Mouse (Mus musculus) liver, embryonic 11.5 days (tissue): ENCODE measurements around the gene Fry. TPM values are rescaled to one million over a fixed set of nuclear protein-coding genes. Genes with fewer than 3 reads are reported as not detected.

ENCODE experiments used
- ATAC-seq: fragments of 200-750 bp; cut with Nextera tagmentation; replicated peaks from 2 replicates; pipeline ENCODE4 v1.8.0; 2017; ENCODE audit warnings: moderate number of reproducible peaks, mild to moderate bottlenecking, moderate TSS enrichment, moderate library complexity; ENCODE audit not compliant: low FRiP score
- DNase-seq: peaks from one replicate; pipeline ENCODE4 v3.0.0-alpha.2; 2017; ENCODE audit warnings: low spot score
- H3K27ac ChIP-seq: fragments of 300-500 bp; sonication (generic); 2 replicates; pipeline ENCODE4 v1.5.1; 2014; ENCODE audit warnings: mild to moderate bottlenecking, low read depth, low read length, control low read depth
- H3K27me3 ChIP-seq: fragments of 300-500 bp; sonication (generic); replicated peaks from 2 replicates; pipeline ENCODE4 v1.6.1; 2014; ENCODE audit warnings: low read length, mixed read lengths; ENCODE audit not compliant: control insufficient read depth, insufficient read depth
- H3K36me3 ChIP-seq: fragments of 300-500 bp; sonication (generic); 2 replicates; pipeline ENCODE4 v1.6.1; 2014; ENCODE audit warnings: mild to moderate bottlenecking, low read length, moderate library complexity, mixed read lengths; ENCODE audit not compliant: control insufficient read depth, insufficient read depth
- H3K4me1 ChIP-seq: fragments of 300-500 bp; sonication (generic); replicated peaks from 2 replicates; pipeline ENCODE4 v1.6.1; 2014; ENCODE audit warnings: low read length, mixed read lengths; ENCODE audit not compliant: control insufficient read depth, insufficient read depth
- H3K4me2 ChIP-seq: fragments of 300-500 bp; sonication (generic); 2 replicates; pipeline ENCODE4 v1.6.1; 2014; ENCODE audit warnings: mild to moderate bottlenecking, control low read depth, moderate library complexity
- H3K4me3 ChIP-seq: fragments of 300-500 bp; sonication (generic); 2 replicates; pipeline ENCODE4 v1.5.1; 2014; ENCODE audit warnings: low read depth, low read length, control low read depth
- H3K9ac ChIP-seq: fragments of 300-500 bp; sonication (generic); 2 replicates; pipeline ENCODE4 v1.6.1; 2014; ENCODE audit warnings: low read depth, low read length, control low read depth
- H3K9me3 ChIP-seq: fragments of 300-500 bp; sonication (generic); 2 replicates; pipeline ENCODE4 v1.6.1; 2016; ENCODE audit warnings: low read length, inconsistent platforms, mixed read lengths; ENCODE audit not compliant: control insufficient read depth
- WGBS: fragments of 180-500 bp; shearing (Covaris S2); extraction: QIAGEN DNeasy Blood & Tissue Kit; methylation state at CpG from one replicate; pipeline ENCODE4 v1.1.7; 2014; 5-methylcytosine and 5-hydroxymethylcytosine counted together
- polyA plus RNA-seq: library from polyadenylated mRNA; unstranded; fragments of >200 nt; fragmentation: Nextera tagmentation; extraction: Ambion mirVana; gene quantifications from 2 replicates; pipeline ENCODE4 v1.2.1, GENCODE M21; 2014

Gene Fry
- polyA plus RNA-seq, 1 experiment from 2014 or later, result 5.5 TPM

DNA sequence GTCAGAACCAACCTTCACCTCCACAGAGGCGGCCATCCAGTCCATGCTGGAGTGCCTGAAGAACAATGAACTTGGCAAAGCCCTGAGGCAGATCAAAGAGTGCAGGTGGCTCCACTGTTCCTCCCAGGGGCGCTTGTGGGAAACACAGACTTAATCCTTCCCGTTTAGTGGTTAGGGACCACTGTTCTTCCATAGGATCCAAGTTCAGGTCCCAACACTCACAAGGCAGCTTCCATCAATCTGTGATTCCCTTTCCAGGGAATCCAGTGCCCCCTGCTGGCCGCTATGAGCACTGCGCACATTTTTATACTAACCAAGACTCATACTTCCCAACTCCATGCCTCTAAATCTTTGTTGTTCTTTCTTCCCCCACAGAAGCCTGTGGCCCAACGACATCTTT, 377.3 kb downstream of the Fry start:
- DNase-seq (no peak), ATAC-seq (no peak)
- Histone ChIP-seq H3K27me3 (no peaks in the 10 kb centered on the region), H3K4me3 (no peak overlapping the region), H3K4me1 (no peaks in the 10 kb centered on the region), H3K9me3 (no peaks in the 10 kb centered on the region), H3K27ac (no peak overlapping the region), H3K36me3 (no peaks in the 10 kb centered on the region), H3K4me2 (no peak overlapping the region), H3K9ac (no peak overlapping the region)
- 38% methylated on average over 6 of the region's 6 CpGs for WGBS

DNA sequence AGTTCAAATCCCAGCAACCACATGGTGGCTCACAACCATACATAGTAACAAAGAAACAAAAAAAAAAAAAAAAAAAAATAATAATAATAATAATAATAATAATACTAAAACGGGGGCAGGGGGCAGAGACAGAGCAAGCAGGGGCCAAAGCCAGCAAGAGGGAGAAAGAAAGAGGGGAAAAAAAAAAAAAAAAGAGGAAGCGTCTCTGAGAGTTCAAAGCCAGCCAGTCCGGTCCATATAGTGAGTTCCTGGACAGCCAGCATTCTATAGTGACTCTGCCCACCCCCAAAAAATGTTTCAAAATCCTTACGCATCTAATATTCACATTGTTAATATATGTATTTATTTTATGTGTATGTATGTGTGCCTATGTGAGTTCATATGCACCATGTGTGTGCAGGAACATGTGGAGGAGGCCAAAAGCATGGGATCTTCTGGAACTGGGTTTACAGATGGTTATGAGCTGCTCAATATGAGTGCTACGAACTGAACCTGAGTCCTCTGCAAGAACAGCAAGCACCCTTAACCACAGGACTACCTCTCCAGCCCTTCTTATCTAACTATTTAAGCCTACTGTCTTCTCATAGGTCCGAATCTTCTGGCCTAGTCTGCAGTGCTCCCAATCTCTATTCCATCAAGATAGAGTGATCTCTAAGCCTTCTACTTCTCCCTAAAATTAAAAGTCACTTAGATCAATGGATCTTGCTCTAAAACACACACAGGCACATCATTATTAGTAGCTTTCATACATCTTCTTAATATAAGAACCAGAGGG, 392.2 kb downstream of the Fry start:
- Histone ChIP-seq H3K27me3 (no peaks in the 10 kb centered on the region), H3K9ac (no peak overlapping the region), H3K9me3 (no peaks in the 10 kb centered on the region; the same call in 1 of the 2 replicates), H3K4me1 (no peaks in the 10 kb centered on the region), H3K27ac (no peak overlapping the region), H3K4me2 (no peak overlapping the region), H3K36me3 (no peaks in the 10 kb centered on the region), H3K4me3 (no peak overlapping the region)
- ATAC-seq (no peak), DNase-seq (no peak)
- 75% methylated on average over 6 of the region's 6 CpGs for WGBS

DNA sequence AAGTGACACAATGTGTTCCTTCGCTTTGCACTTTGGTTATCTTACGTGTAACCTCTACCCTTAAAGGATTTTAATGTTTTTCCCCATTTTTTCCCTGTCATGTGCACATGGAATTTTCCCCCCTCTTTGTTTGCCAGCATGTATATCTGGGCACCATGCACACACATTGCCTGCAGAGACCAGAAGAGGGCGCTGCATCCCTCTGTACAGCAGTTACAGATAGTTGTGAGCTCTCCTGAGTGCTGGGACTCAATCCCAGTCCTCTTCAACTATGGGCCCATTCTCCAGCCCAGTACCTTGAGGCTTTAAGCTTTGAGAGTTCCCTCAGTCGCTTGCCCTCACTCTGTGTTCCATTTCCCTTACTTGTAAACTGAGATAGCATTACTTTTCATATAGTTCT, 394.8 kb downstream of the Fry start:
- H3K9me3 ChIP-seq, result no peaks in the 10 kb centered on the region; the same call in 1 of the 2 replicates
- H3K27me3 ChIP-seq, result no peaks in the 10 kb centered on the region
- no peak overlapping the region for H3K4me2 ChIP-seq
- DNase-seq (no peak), ATAC-seq (no peak)
- H3K4me3 ChIP-seq, result no peak overlapping the region
- no peak overlapping the region for H3K9ac ChIP-seq
- H3K27ac ChIP-seq, result no peak overlapping the region
- WGBS, result 75% methylated on average over 4 of the region's 4 CpGs
- H3K36me3 ChIP-seq, result no peaks in the 10 kb centered on the region
- H3K4me1 ChIP-seq, result no peaks in the 10 kb centered on the region

DNA sequence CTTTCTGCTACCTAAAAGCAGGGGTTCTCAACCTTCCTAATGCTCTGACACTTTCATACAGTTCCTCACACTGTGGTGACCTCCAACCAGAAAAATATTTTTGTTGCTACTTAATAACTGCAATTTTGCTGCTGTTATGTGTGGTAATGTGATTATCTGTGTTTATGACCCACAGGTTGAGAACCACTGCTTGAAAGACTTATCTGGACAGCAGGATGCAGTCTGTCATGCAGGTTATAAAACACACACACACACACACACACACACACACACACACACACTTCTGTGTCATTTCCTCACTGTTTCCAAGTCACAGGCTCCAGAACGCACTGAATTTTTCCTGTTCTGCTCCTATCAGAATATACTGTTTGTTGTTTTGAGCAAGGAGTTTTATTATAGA, 395.6 kb downstream of the Fry start:
- Histone ChIP-seq H3K27me3 (no peaks in the 10 kb centered on the region), H3K9ac (no peak overlapping the region), H3K36me3 (no peaks in the 10 kb centered on the region), H3K27ac (no peak overlapping the region), H3K9me3 (no peaks in the 10 kb centered on the region; the same call in 1 of the 2 replicates), H3K4me3 (no peak overlapping the region), H3K4me1 (no peaks in the 10 kb centered on the region), H3K4me2 (no peak overlapping the region)
- DNase-seq, result no peak
- no peak for ATAC-seq
- 71% methylated on average over 1 of the region's 1 CpGs for WGBS

DNA sequence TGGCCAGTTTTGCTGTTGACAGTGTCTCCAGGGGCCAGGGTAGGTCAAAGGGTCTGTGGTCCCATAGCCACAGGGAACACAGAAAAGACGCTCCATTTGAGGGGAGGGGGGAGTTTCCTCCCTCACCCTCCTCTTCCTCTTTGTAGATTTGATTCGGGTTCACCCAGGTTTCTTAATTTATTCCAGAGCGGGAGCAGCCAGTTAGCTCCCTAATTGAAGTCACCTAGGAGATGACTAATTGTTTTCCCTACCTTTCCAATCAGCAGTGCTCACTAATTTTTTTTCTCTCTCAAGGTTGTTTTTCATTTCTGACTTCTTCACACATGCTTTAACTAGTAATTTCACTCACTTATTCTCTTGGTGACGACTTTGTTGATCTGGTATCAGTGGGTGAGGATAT, 399.6 kb downstream of the Fry start, which contains the start of gene Zar1l:
Zar1l (minus strand) TSS at position 101 of the 400 bp plus-strand sequence.
- 57% methylated on average over 4 of the region's 4 CpGs for WGBS
- Histone ChIP-seq H3K4me3 (no peak within 1 kb of the TSS), H3K4me2 (no peak within 1 kb of the TSS), H3K4me1 (no peaks in the 10 kb centered on the region), H3K27me3 (no peaks in the 10 kb centered on the region), H3K9ac (no peak within 1 kb of the TSS), H3K36me3 (no peaks in the 10 kb centered on the region), H3K9me3 (no peaks in the 10 kb centered on the region; the same call in 1 of the 2 replicates), H3K27ac (no peak within 1 kb of the TSS)
- DNase-seq, result no peak
- no peak for ATAC-seq

DNA sequence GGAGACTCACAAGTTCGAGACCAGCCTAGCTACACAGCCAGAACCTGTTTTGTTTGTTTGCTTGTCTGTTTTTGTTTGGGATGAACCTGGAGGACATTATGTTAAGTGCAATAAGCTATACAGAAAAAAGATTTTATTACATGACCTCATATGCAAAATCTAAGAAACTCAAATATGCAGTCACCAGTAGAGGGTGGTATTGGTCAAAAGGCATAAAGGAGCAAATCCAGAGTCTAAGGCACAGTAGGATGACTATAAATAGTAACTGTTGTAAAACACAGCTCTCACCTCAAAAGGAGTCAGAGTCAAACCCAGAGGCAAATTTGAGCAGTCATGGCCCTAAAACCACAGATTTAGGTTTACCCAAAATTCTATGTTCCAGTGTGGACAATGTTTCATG, 401.1 kb downstream of the Fry start:
- H3K9me3 ChIP-seq, result no peaks in the 10 kb centered on the region
- DNase-seq (no peak), ATAC-seq (no peak)
- WGBS, result 83% methylated on average over 1 of the region's 1 CpGs
- H3K4me3 ChIP-seq, result no peak overlapping the region
- H3K9ac ChIP-seq, result no peak overlapping the region
- H3K27me3 ChIP-seq, result no peaks in the 10 kb centered on the region
- H3K4me1 ChIP-seq, result peaks cover 5% of the 10 kb centered on the region
- H3K36me3 ChIP-seq, result no peaks in the 10 kb centered on the region
- H3K4me2 ChIP-seq, result no peak overlapping the region
- H3K27ac ChIP-seq, result no peak overlapping the region

DNA sequence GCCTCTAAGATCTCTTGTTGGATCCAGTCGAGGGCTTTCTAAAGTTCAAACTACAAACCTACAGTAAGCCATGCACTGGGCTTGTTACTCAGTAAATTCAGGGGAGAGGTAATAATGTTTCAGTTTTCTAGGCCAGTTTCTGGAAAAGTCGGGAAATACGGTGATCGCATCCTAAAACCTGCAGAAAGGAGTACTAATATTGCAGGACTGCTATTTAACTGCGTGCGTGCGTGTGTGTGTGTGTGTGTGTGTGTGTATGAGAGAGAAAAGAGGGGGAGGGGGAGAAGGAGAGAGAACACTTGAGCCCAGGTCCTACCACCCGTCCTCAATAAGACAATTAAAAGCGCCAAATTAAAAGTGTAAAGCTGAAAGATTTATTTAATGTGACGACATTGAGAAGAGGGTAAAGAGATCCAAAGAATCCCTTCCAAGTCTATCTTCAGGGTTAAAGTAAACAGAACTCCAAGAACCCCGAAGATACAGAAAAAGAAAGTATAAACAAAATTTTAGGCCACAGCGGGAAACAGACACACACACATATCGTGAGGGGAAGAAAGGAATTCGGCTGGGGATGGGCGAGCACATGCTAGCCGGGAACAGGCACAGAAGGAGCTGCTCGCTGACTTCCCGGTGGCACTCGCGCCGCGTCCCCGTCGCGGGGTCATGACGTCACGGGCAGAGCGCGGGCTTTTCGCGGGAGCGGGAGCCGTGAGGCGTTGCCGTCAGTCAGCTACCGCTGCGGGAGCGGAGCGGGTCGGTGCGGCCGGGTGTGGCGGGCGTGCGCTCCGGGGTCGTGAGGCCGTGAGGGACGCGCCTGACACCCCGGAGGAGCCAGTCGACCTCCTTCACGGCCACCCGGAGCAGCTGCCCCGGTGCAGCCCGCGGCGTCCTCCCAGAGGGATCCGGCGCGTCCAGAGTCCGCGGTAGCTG, 403.8 kb downstream of the Fry start, which contains the start of gene Brca2:
Brca2 (plus strand) TSS at position 694 of the 930 bp plus-strand sequence.
- peak within 1 kb of the TSS; percentile 81 for H3K4me2 ChIP-seq
- H3K9me3 ChIP-seq, result no peaks in the 10 kb centered on the region
- 5% methylated on average over 60 of the region's 63 CpGs for WGBS
- H3K4me3 ChIP-seq, result peak within 1 kb of the TSS; percentile 66
- peak within 1 kb of the TSS; percentile 84 for H3K9ac ChIP-seq
- H3K4me1 ChIP-seq, result peaks cover 5% of the 10 kb centered on the region
- H3K36me3 ChIP-seq, result no peaks in the 10 kb centered on the region
- ATAC-seq (peak; percentile 90), DNase-seq (peak; percentile 98)
- H3K27ac ChIP-seq, result peak within 1 kb of the TSS; percentile 73; the same call in 1 of the 2 replicates
- H3K27me3 ChIP-seq, result no peaks in the 10 kb centered on the region

DNA sequence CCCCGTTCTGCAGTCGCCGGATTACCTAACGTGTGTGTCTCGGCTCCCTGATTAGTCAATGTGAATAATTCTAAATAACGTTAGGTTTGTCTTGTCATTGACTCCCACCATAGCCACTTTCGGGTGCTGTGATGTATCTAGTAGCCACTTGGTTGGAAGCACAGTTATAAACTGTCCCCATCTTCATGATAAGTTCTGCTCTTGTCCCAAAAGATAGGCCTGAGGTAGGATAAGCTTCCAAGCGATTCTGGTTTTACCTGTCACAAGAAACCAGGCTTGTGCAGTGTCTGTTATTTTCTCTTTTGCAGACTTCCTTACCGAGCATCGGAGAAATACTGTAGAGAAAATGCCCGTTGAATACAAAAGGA, 404.4 kb downstream of the Fry start:
- peak overlapping the region; percentile 73; the same call in 1 of the 2 replicates for H3K27ac ChIP-seq
- WGBS, result 8% methylated on average over 11 of the region's 11 CpGs
- peak; percentile 59 for ATAC-seq
- no peaks in the 10 kb centered on the region for H3K9me3 ChIP-seq
- peak overlapping the region; percentile 84 for H3K9ac ChIP-seq
- no peaks in the 10 kb centered on the region for H3K27me3 ChIP-seq
- no peak for DNase-seq
- peak overlapping the region; percentile 66 for H3K4me3 ChIP-seq
- H3K4me2 ChIP-seq, result peak overlapping the region; percentile 81
- H3K36me3 ChIP-seq, result no peaks in the 10 kb centered on the region
- peaks cover 5% of the 10 kb centered on the region for H3K4me1 ChIP-seq
